Mouse (Mus musculus) telencephalon, adult 2 months (tissue): ENCODE measurements around the gene Inpp5b.
A peak's percentile ranks its signal among the peaks of the same experiment; 100 is the strongest.

Experiments
- DNase-seq: peaks from one replicate; pipeline ENCODE4 v3.0.0-alpha.2; 2011; ENCODE audit warnings: low read depth, low spot score

Gene Inpp5b

GRCm38 (mm10) chr4:124810056-124810455 is 68.4 kb downstream of the Inpp5b start:
- DNase-seq, result no peak

DNA sequence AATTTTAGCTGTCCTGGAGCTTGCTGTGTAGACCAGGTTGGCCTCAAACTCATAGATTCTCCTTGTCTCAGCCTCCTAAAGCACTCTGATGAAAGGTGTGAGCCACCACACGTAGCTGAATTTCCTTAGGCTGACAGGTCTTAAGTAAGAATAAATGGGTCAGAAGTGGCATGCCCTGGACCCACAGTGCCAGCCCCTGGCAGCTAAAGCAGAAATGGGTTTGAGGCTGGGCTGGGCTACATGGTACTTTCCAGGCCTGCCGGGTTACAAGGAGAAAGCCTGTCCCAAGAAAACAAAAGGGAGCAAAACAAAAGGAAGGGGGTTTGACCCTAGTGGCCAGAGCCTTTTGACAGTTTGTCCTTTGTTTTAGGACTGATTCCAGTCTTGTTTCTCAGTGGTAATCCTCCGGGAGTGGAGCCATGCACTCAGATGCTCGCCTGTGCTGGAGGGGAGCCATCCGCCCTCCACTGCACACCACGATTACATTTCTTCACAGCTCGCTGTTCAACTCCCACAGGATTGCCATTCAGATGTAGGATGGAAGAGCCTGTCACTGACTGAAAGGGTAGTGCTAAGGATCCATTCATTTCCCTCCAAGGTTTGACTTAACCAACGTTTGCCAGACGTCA is 69.8 kb downstream of the Inpp5b start:
- peak; percentile 76 for DNase-seq

GRCm38 (mm10) chr4:124815901-124816300 is 74.3 kb downstream of the Inpp5b start:
- no peak for DNase-seq

DNA sequence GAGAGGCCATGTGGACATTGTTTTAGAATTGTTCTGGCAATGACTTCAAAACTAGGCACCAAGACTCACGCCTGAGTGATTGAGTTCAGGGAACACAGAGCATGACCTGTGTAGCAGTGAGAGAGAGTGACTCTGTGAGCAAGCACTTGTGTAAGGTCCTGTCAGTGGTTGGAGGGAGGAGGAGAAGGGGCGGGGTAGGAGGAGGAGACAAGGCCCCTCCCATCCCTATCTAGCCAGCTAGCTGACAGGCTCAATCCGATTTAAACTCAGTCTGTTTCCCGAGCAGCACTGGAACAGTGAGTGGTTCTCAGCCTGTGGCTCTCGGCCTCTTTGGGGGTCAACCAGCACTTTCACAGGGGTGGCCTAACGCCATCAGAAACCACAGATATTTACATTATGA is 76.2 kb downstream of the Inpp5b start:
- DNase-seq, result no peak

GRCm38 (mm10) chr4:124818832-124819231 is 77.2 kb downstream of the Inpp5b start:
- DNase-seq, result no peak

DNA sequence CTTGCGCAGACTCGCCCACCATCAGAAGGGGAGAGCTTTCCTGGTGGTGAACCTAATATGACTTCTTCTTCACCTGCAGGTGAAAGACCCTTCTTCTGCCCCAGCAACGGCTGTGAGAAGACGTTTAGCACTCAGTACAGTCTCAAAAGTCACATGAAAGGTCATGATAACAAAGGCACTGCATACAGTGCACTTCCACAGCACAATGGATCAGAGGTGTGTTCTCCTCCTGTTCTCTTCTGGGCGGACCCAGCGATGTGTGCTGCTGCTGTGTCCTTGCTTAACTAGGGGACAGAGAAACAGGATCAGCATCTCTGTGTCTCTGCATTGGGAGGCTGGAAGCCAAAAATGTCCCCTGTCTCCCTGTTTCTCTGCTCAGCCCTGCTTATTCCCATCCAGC is 83.3 kb downstream of the Inpp5b start:
- DNase-seq, result no peak

- DNase-seq, result no peak
Measured at GRCm38 (mm10) chr4:124825371-124825965, 83.8 kb downstream of the Inpp5b start.

- DNase-seq, result no peak
Measured at GRCm38 (mm10) chr4:124829671-124830070, 88.0 kb downstream of the Inpp5b start.

DNA sequence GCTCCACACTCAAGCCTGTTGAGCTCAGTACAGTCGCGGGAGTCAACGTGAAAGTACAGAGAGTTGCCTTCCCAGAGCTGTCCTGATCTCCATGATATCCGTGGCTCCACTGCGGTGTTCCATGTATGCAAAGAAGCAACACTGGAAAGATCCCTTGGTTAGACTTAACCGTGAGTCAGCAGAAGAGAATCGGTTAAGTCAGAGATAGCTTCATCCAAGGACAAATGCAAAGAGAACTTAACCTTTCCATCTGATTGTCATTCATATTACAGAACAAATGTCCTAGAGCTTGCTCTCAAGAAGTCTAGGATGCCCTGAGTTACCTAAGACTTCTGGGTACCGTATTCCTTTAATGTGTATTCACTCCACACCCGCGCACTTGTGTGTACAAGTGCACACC is 91.1 kb downstream of the Inpp5b start:
- no peak for DNase-seq

DNA sequence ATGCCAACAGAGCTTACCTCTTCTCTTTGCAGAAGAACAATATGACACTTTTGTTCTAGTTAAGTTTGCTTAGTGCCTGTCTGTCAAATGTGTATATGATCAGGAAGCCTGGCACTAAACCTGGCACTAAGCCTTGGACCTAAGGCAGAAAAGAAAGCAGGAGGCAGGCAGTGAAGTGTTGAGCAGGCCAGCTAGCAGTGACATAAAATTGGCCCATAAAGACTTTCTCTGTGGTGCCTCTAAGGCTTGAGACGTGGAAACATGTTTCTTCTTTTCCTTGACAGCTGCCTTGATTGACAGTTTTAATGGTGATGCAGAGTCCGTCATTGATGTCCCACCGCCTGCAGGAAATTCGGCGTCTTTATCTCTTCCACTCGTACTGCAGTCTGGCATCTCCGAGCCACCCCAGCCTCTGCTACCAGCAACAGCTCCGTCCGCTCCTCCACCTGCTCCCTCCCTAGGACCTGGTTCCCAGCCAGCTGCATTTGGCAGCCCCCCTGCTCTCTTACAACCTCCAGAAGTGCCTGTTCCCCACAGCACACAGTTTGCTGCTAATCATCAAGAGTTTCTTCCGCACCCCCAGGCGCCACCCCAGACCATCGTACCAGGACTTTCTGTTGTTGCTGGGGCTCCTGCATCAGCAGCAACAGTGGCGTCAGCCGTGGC is 96.5 kb downstream of the Inpp5b start:
- DNase-seq, result no peak

GRCm38 (mm10) chr4:124840998-124841397 is 99.3 kb downstream of the Inpp5b start:
- no peak for DNase-seq

DNA sequence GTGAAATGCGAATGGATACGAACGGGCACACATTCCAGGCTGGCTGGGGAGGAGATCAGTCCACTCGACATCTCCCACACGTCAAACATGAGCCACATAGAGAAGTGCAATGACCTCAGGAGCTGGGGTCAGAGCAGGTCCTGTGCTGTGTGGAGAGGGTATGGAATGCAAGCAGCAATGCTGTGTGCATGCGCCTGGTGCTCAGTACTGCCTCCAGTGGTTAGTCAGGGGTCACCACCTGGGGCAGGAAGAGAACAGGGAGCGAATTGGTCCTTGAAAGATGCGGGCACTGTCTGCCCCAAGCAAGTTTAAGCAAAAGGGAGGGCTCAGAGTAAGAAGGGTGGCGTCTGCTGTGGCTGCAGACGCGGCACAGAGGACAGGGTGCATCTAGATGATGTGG is 101.8 kb downstream of the Inpp5b start:
- no peak for DNase-seq

- DNase-seq, result no peak
Measured at GRCm38 (mm10) chr4:124847573-124847972, 105.9 kb downstream of the Inpp5b start.

GRCm38 (mm10) chr4:124849631-124850260 is 108.1 kb downstream of the Inpp5b start:
- DNase-seq, result peak; percentile 79

GRCm38 (mm10) chr4:124850261-124850913 is 108.7 kb downstream of the Inpp5b start, which contains the start of gene Yrdc:
Gene Yrdc (plus strand): TSS chr4:124850679.
- peak; percentile 88 for DNase-seq
